Mouse (Mus musculus) neural tube, embryonic 11.5 days (tissue): ENCODE measurements around the gene Zfp692. TPM values are rescaled to one million over a fixed set of nuclear protein-coding genes. Genes with fewer than 3 reads are reported as not detected.

Experiments used
- ATAC-seq: fragments of 200-750 bp; cut with Nextera tagmentation; 2 replicates; pipeline ENCODE4 v1.8.0; 2017; ENCODE audit warnings: moderate number of reproducible peaks, mild to moderate bottlenecking, moderate TSS enrichment, moderate library complexity; ENCODE audit not compliant: insufficient read depth, low FRiP score, low TSS enrichment
- DNase-seq: peaks from one replicate; pipeline ENCODE4 v3.0.0-alpha.2; 2015; ENCODE audit warnings: low spot score
- H3K27ac ChIP-seq: fragments of 300-500 bp; sonication (generic); 2 replicates; pipeline ENCODE4 v1.5.1; 2014; ENCODE audit warnings: low read depth, mild to moderate bottlenecking, low read length
- H3K27me3 ChIP-seq: fragments of 300-500 bp; sonication (generic); 2 replicates; pipeline ENCODE4 v1.6.1; 2014; ENCODE audit warnings: mild to moderate bottlenecking, low read length, mixed read lengths; ENCODE audit not compliant: control insufficient read depth, insufficient read depth
- H3K36me3 ChIP-seq: fragments of 300-500 bp; sonication (generic); 2 replicates; pipeline ENCODE4 v1.6.1; 2014; ENCODE audit warnings: mild to moderate bottlenecking, low read length, moderate library complexity, mixed read lengths; ENCODE audit not compliant: control insufficient read depth, insufficient read depth
- H3K4me1 ChIP-seq: fragments of 300-500 bp; sonication (generic); 2 replicates; pipeline ENCODE4 v1.6.1; 2014; ENCODE audit warnings: low read length, mixed read lengths; ENCODE audit not compliant: control insufficient read depth, insufficient read depth
- H3K4me2 ChIP-seq: fragments of 300-500 bp; sonication (generic); 2 replicates; pipeline ENCODE4 v1.6.1; 2014; ENCODE audit warnings: low read depth, mild to moderate bottlenecking, moderate library complexity
- H3K4me3 ChIP-seq: fragments of 300-500 bp; sonication (generic); 2 replicates; pipeline ENCODE4 v1.5.1; 2014; ENCODE audit warnings: low read depth, low read length
- H3K9ac ChIP-seq: fragments of 300-500 bp; sonication (generic); 2 replicates; pipeline ENCODE4 v1.6.1; 2014; ENCODE audit warnings: mild to moderate bottlenecking, low read length
- H3K9me3 ChIP-seq: fragments of 300-500 bp; sonication (generic); 2 replicates; pipeline ENCODE4 v1.6.1; 2016; ENCODE audit warnings: low read length; ENCODE audit not compliant: control insufficient read depth
- WGBS: fragments of 180-500 bp; shearing (Covaris S2); extraction: QIAGEN DNeasy Blood & Tissue Kit; methylation state at CpG from one replicate; pipeline ENCODE4 v1.1.7; 2014; 5-methylcytosine and 5-hydroxymethylcytosine counted together
- polyA plus RNA-seq: library from polyadenylated mRNA; unstranded; fragments of >200 nt; fragmentation: Nextera tagmentation; extraction: Ambion mirVana; gene quantifications from 2 replicates; pipeline ENCODE4 v1.2.1, GENCODE M21; 2014

Gene Zfp692
- polyA plus RNA-seq, 1 experiment from 2014 or later = 15.0 TPM

DNA sequence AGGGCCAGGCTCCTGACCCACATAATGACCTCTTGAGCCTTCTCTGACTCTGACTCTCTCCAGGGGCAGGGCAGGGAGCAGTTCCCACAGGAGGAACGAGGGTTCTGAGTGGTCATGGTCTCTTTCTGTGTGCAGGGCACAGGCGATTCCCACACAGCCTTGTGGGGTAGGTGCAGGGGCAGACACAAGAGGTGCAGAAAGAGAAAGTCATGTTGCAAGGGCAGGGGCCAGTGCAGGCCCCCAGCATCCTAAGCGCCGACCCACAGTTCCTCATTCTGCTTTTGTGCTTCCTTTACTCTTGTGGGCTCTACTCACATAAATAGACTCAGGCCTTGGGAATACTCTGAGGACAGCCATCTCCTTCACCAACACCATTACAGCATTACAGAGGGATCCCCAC is 31.1 kb upstream of the Zfp692 start:
- WGBS = 71% methylated on average over 4 of the region's 4 CpGs
- Histone ChIP-seq H3K27ac (no peak overlapping the region), H3K4me1 (no peaks in the 10 kb centered on the region)

GRCm38 (mm10) chr11:58281970-58282496 is 24.8 kb upstream of the Zfp692 start:
- no peak overlapping the region for H3K27ac ChIP-seq
- no peaks in the 10 kb centered on the region for H3K36me3 ChIP-seq
- ATAC-seq (no peak), DNase-seq (no peak)
- no peak overlapping the region for H3K4me3 ChIP-seq
- H3K9ac ChIP-seq = no peak overlapping the region
- H3K4me1 ChIP-seq = no peaks in the 10 kb centered on the region
- H3K27me3 ChIP-seq = no peaks in the 10 kb centered on the region
- no peak overlapping the region for H3K4me2 ChIP-seq
- WGBS = 84% methylated on average over 13 of the region's 13 CpGs
- H3K9me3 ChIP-seq = no peaks in the 10 kb centered on the region

More for the DNA sequence above, 31.1 kb upstream of the Zfp692 start:
- H3K36me3 ChIP-seq = no peaks in the 10 kb centered on the region
- no peak overlapping the region for H3K9ac ChIP-seq
- H3K9me3 ChIP-seq = no peaks in the 10 kb centered on the region
- ATAC-seq (no peak), DNase-seq (no peak)
- no peak overlapping the region for H3K4me2 ChIP-seq
- H3K4me3 ChIP-seq = no peak overlapping the region
- no peaks in the 10 kb centered on the region for H3K27me3 ChIP-seq

DNA sequence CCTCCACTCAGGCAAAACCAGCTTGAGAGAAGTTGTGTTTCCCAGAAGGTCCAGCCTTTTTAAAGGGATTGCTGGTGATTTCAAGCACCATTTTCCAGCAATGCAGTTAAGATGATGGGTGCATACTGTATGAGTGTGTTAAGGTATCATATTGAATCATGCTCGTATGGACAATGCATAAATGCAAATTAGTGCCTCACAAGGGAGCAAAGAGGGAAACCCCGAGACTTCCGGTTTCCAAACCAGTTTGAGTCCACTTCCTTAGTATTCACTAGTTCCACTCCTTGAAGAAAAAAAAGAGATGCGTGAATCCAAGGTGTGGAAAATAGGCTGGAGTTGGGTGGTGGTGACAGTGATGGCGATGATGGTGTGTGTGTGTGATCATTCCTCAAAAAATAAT is 24.4 kb upstream of the Zfp692 start:
- no peak for ATAC-seq
- Histone ChIP-seq H3K9ac (no peak overlapping the region), H3K27ac (no peak overlapping the region), H3K27me3 (no peaks in the 10 kb centered on the region), H3K4me3 (no peak overlapping the region), H3K36me3 (no peaks in the 10 kb centered on the region), H3K9me3 (no peaks in the 10 kb centered on the region), H3K4me1 (no peaks in the 10 kb centered on the region), H3K4me2 (no peak overlapping the region)
- no peak for DNase-seq
- 88% methylated on average over 5 of the region's 5 CpGs for WGBS

DNA sequence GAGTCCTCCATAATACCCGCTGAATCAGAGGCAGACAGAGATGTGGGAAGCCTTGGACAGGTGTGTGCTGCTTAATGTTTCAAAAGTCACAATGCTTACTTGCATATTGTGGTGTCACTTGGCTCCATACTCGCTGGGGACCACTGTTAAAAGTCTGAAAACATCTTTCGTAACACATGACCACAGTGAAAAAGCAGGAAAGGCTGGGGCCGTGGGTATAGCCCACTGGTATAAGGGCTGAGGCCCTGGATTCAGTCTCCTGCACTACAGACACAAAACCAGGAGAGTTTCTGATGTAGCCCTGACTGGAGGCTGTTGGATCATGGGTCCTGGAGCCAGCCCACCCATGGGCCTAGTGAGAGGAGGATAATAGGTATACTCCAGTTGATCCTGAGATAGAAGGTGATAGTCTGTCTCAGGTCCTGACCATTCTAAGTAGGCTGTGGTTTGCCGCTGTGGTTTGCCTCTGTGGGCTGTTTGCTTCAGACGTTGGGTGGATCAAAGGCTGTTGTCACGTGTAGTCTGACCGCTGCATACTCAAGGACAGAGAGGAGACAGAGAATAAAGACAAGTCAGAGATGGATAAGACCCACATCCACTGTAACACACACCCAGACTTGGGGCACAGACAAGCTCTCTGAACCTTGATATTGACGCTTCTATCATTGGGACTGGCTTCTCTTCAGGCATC is 16.7 kb upstream of the Zfp692 start:
- Histone ChIP-seq H3K36me3 (no peaks in the 10 kb centered on the region), H3K9me3 (no peaks in the 10 kb centered on the region), H3K27ac (no peak overlapping the region), H3K9ac (no peak overlapping the region), H3K4me2 (no peak overlapping the region), H3K4me3 (no peak overlapping the region), H3K27me3 (no peaks in the 10 kb centered on the region), H3K4me1 (no peaks in the 10 kb centered on the region)
- ATAC-seq = no peak
- 80% methylated on average over 9 of the region's 9 CpGs for WGBS
- no peak for DNase-seq

DNA sequence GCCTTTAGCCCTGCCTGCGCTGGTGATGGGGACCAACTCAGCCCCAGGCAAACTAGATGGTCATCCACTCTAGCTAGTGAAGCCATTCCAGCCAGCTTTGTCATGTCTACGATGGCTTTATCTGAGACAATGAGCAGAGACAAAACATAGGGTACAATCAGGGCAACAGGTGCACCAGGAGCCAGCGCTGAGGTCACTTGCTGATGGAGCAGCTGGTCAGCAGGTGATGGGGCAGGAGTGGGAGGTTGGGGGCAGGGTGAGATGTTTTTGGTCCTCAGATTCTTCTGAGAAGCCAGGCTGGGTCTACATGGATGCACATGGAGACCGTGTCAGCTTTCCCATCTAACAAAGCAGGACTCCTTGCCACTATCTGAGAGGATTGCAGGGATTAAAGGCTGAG is 16.1 kb upstream of the Zfp692 start:
- Histone ChIP-seq H3K36me3 (no peaks in the 10 kb centered on the region), H3K4me2 (no peak overlapping the region), H3K4me1 (no peaks in the 10 kb centered on the region), H3K9me3 (no peaks in the 10 kb centered on the region), H3K27me3 (no peaks in the 10 kb centered on the region), H3K4me3 (no peak overlapping the region), H3K27ac (no peak overlapping the region), H3K9ac (no peak overlapping the region)
- DNase-seq (no peak), ATAC-seq (no peak)
- 84% methylated on average over 4 of the region's 4 CpGs for WGBS

DNA sequence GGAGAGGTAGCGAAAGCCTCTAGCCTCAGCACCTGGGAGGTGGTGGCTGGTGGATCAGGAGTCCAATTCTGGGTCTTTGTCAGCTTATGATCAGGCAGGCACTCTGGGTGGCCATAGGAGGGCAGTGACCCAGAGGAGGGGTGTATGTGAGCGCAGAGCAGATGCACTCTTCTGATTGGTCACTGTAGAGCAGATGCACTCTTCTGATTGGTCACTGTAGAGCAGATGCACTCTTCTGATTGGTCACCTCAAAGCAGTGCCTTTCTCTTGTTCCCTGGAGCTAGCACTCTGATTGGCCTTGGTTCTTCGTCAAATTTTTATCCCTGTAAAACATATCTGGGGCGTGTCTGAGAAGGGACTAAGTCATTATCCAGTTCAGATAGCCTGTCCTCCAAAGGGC is 14.1 kb upstream of the Zfp692 start:
- DNase-seq (no peak), ATAC-seq (no peak)
- Histone ChIP-seq H3K4me1 (no peaks in the 10 kb centered on the region), H3K9me3 (no peaks in the 10 kb centered on the region), H3K27ac (no peak overlapping the region), H3K9ac (no peak overlapping the region), H3K27me3 (no peaks in the 10 kb centered on the region), H3K36me3 (no peaks in the 10 kb centered on the region), H3K4me3 (no peak overlapping the region), H3K4me2 (no peak overlapping the region)
- WGBS = 59% methylated on average over 4 of the region's 4 CpGs

DNA sequence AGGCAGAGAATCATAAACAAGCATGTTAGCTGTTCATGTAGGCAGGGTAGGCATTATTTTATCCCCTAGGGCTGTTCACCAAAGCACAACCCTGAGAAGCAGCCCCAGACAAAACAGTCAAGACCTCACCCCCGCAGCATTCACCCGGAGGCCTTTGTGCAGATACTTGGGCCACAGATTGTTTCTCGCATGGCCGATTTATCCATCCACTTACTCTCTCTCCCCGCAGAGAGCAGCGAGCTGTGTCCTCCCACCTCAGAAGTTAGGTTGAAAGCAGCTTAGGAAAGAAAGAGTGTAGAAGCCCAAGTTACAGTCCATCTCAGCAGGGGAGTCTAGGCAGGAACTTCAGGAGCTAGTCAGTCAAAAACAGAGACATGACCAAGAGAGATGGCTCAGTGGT is 9.5 kb upstream of the Zfp692 start:
- H3K27ac ChIP-seq = no peak overlapping the region
- no peaks in the 10 kb centered on the region for H3K36me3 ChIP-seq
- no peaks in the 10 kb centered on the region for H3K4me1 ChIP-seq
- H3K27me3 ChIP-seq = no peaks in the 10 kb centered on the region
- DNase-seq (no peak), ATAC-seq (no peak)
- no peak overlapping the region for H3K4me3 ChIP-seq
- H3K9me3 ChIP-seq = no peaks in the 10 kb centered on the region
- no peak overlapping the region for H3K4me2 ChIP-seq
- WGBS = 67% methylated on average over 6 of the region's 6 CpGs
- no peak overlapping the region for H3K9ac ChIP-seq

GRCm38 (mm10) chr11:58301057-58301456 is 5.8 kb upstream of the Zfp692 start:
- Histone ChIP-seq H3K27ac (no peak overlapping the region), H3K4me2 (peak overlapping the region; percentile 39), H3K4me1 (peaks cover 5% of the 10 kb centered on the region; the same call in 1 of the 2 replicates), H3K36me3 (no peaks in the 10 kb centered on the region), H3K9me3 (no peaks in the 10 kb centered on the region), H3K27me3 (no peaks in the 10 kb centered on the region), H3K4me3 (peak overlapping the region; percentile 47; the same call in 1 of the 2 replicates), H3K9ac (peak overlapping the region; percentile 1; the same call in 1 of the 2 replicates)
- peak; percentile 81 for DNase-seq
- ATAC-seq = no peak
- 12% methylated on average over 13 of the region's 13 CpGs for WGBS
